Mouse (Mus musculus): ENCODE measurements around the gene Vps13d.

DNA sequence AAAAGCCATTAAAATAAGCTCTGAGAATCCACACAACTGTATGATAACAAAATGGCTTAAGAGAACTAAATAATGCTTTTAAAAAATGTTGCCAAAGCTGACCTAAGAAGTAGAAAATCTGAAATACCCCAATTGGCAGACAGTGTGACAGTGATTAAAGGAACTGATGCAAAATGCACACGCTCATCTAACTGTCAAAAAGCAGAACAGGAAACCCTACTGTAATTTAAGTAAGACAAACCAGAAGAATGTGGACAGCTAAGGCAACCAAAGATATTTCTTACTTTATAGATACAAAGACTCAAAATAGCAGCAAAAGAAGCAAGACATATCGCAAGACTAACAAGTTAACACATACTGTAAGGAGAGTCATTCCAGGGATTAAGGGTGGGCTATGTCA lies 223.8 kb downstream of the Vps13d start:
- no peak for TF ChIP-seq CTCF (IDR thresholded peaks at IDR 0.05; ENCODE audit: control insufficient read depth, insufficient read depth, insufficient replicate concordance, low read depth, low read length)
- no peak for TF ChIP-seq POLR2A (IDR thresholded peaks at IDR 0.05; ENCODE audit: control insufficient read depth, low read depth, low read length)

All from testis, adult 2 months (tissue).